Mouse (Mus musculus): ENCODE data around the gene Ttc22.

The Ttc22 gene

DNA sequence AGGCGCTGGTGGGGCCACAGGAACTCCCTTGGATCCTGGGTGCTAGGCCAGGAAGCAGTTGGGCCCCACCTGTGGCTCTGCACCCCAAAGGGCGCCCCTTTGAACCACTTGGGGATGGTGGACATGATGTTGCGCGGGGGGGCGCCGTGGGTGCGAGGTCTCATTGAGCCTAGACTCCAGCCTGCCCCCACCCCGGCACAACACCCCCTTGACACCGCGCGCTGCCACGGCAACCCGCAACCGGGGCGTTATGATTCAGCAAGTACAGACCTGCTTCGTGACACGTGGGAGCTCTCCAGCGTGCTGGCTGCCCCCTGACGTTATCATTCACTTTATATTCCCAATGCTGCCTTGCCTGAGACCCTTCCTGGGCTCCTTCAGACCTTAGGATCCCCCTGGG, 5.2 kb upstream of the Ttc22 start, which contains the start of gene Lexm:
Gene Lexm (minus strand): TSS at position 186 of the 400 bp plus-strand sequence.
- no peak for DNase-seq (ENCODE audit: low spot score)

DNA sequence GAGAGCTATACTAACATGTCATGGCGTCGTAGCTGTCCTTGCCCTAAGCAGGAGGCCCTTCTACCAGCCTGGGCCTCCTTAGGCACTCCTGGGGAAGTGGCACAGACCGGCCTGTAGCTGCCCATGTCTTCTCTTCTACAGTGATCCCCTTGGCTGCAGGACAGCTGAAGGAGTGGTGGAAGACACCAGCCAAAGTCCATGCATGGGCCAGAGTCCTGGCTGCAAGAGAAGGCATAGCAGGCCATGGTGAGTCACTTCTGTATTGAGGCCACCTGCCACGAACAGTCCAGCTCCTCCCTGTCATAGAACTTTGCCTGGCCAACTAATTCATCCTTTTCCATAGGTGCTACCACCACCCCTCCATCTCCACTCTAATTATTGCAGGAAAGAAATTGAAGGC, 3.3 kb upstream of the Ttc22 start:
- no peak for DNase-seq (ENCODE audit: low spot score)

DNA sequence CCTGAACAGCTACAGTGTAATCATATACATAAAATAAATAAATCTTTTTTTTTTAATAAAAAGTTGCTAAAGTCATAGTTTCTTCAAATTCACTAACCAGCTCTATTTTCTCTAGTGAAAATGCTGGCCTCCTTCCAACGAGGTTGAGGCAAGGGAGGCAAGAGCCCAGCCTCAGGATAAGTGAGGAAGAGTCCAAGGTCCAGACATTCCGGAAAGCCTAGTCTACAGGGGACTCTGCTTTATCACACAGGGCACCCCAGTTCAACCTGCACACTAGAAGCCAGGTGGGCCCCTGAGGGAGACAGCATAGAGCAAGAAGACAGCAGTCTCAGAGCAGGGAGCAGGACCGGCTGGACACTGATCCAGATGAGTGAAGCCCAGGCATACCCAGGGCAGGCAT, 804 bp upstream of the Ttc22 start:
- DNase-seq (ENCODE audit: low spot score): no peak

DNA sequence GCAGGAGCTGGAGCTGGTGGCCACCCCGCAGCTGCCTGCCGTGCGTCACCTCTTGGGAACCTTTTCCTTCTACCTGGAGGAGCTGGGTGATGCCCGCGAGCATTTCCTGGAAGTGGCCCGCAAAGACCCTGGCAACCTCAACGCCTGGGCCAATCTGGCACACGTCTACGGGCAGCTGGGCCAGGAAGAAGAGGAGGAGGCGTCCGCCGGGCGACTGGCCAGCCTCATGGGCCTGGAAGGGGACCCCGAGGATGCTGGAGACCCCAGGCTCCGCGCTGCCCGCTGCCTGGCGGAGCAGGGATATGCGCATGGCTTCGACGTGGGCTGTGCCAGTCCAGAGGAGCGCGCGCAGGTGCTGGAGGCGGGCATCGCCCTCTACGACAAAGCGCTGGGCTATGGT, 480 bp downstream of the Ttc22 start:
- no peak for DNase-seq (ENCODE audit: low spot score)

DNA sequence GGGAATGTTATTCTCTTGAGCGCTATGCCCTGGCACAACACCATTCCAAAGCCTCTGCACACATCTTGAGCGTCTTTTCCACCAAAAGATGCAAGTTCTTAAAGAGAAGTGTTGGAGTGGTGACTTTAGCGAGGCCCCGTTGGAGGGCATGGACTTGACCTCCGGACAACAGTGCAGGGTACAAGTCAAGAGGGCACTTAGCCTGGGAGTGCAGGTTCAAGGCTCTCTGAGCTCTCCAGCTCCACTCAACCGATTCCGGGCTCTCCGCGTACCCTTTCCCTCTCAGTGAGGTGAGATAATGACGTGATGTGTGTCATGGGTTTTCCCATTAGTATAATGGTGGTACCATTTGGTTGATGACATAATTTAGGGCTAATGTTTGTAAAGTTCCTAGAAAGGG, 2.0 kb downstream of the Ttc22 start:
- no peak for DNase-seq (ENCODE audit: low spot score)

DNA sequence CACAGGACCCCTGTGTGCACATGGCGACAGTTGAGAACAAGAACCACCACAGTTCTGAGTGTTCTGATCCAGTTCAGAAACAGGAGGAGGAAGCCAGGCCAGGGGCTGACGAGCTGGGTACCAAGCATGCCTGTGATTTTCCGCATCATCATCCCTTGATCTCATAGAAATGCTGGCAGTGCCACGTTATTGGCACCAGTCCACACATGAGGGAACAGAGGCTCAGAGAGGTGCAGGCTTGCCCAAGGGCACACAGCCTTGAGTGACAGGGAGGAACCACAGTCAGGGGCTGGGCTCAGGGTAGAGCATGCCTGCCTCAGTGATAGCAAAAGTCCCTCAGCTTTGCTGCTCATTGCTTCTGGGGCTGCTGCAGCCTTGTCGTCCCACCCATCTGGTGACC, 5.6 kb downstream of the Ttc22 start:
- DNase-seq (ENCODE audit: low spot score): no peak

DNA sequence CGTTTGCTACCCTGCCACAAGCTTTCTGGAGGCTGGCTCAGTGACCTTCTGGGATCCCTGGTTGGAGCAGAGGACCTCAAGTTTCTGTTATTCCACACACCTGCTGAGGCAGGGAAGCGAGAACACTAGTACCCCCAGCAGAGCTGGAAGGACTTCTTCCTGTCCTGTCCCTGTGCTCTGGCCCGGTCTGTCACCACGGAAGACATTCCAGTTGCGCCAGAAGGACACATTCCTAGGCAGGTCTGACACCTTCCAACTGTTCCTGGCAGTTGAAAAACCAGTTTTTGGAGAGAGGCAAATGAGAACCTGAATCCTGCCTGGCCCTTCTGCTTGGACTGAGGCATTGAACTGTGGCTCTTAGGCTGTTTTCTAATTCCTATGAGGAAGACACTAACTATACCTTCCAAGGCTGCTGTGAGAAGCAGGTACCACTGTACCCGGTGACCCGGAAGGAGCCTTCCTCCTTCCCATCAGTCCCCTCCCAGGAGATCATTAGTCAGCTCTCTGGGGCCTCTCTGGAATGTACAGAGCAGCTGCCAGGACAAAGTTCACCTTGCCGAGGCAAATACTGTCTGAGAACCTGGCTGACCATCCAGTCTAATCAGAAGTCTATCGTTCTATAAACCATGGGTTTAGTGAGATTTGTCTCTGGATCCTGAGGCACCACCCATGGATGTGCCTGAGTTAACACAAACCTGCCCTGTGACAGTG, 6.6 kb downstream of the Ttc22 start:
- no peak for DNase-seq (ENCODE audit: low spot score)

DNA sequence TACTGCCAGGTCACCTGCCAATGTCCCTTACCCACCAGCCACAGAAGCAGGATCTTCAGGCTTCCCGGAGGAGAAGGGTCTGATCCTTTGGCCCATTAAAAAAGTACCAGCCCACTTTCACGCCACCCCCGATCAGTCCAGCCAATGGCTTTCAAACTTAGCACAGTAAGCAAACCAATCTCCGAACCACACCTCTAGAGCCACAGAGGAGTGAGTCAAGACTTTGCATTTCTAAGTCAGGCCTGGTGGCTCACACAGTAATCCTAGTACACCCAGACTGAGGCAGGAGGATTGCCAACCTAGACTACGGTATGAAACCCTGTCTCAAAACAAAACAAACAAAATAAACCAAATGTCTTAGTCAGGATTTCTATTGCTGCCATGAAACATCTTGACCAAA, 7.1 kb downstream of the Ttc22 start:
- DNase-seq (ENCODE audit: low spot score): no peak

DNA sequence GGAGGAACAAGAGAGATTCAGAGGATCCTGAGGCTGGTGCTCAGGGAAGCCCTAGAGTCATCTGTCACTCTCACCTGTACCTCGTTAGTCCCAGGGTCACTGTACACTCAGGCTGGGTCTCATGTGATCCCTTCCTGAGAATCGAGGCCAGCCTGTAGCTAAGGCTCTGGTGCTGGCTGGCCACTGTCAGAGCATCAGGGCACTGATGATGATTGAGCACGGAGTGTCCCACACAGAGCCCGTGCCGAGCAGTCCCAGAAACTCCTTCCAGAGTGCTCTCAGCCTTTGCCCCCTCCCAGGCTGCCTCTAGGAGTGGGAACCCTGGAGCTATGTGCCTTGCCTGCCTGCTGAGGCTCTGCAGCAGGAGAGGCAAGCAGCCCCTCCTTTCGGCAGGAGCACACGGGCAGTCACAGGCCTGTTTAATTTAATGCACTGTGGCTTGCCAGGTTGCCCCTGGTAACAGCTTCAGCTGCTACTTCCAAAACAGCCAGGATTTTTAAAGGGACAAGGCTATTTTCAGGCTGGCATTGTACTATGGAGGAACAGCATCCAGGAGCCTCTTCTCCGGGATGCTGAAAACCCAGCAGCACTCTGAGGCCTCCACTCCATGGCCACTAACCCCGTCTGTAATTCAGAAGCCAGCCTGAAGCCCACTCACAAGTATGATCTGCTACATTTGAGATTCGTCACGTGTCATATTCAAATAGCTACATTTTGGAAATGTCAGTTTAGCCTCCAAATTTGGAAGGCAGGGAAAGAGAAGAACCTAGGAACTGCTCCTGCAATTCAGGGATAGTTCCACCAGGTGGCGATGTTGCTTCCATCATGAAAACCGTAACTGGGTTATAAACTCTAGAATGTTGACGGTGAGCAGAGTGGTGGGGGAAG, 8.3 kb downstream of the Ttc22 start:
- DNase-seq (ENCODE audit: low spot score): peak; percentile 84

DNA sequence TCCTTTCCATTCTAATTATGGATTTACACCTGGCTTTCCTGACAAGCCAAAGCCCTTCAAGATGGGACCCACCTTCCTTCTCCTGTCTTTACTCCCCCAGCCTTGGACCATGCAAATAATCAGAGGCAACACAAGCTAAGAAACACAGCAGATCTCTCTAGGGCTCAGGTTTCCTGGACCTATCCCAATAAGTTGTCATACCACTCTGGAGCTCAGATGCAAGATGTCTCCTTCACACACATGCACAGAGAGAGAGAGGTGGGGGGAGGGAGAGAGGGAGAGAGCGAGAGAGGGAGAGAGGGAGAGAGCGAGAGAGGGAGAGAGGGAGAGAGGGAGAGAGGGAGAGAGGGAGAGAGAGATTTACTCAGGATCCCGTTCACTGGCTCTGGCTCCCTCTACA, 10.1 kb downstream of the Ttc22 start:
- DNase-seq (ENCODE audit: low spot score): no peak

DNA sequence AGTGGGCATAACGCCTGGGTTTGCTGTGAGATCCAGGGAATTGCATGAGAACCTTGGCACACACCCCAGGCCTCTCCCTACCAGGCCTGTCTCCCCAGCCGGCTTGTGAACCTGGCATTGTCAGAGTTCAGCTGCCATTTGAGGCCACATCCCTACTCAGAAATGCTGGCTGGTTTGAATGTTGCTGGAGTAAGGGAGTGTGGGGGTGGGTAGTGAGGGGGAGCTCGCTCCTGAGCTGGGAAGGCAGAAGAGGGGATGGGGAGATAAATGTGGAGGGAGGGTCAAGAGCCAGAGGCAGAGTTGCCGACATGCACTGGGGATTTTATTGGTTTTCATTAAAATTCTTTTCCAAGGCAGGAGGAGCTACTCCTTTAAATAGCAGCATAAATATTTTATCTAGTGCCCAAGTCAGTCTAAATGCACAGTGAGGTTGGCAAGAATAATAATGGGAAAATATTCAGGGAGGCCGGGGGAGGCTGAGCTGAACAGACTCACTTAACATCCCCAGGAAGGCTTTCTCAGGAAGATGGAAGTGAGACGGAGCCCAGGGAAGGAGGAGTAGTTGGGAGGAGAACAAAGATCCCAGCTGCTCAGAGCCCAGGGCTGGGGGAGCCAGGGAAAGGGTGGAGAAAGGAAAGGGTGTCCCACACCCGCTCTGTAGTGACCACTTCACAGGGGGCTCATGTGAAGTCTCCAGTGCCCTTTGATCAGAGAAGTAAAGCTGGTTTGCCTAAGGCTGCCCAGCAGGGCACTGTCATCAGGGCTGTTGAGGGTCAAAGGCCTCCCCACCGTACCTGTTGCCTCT, 11.3 kb downstream of the Ttc22 start:
- DNase-seq (ENCODE audit: low spot score): peak; percentile 38

DNA sequence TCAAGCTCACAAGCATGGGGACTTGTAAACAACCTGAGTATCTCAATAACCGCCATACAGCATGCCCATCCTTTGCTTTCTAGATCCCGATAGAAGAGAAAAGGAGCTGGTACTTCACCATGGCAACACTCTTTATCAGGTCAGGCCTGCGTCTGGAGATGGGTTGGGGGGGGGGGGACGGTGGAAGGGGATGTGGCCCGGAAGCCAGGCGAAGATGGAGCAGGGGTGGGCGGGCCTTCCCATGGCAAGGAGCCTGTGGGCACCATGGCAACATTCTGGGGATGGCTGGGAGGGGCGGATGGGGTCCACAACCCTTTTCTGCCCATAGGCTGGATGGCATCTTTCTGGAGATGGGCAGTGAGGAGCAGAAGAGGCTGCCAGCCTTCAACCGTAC, 11.9 kb downstream of the Ttc22 start:
- DNase-seq (ENCODE audit: low spot score): no peak

DNA sequence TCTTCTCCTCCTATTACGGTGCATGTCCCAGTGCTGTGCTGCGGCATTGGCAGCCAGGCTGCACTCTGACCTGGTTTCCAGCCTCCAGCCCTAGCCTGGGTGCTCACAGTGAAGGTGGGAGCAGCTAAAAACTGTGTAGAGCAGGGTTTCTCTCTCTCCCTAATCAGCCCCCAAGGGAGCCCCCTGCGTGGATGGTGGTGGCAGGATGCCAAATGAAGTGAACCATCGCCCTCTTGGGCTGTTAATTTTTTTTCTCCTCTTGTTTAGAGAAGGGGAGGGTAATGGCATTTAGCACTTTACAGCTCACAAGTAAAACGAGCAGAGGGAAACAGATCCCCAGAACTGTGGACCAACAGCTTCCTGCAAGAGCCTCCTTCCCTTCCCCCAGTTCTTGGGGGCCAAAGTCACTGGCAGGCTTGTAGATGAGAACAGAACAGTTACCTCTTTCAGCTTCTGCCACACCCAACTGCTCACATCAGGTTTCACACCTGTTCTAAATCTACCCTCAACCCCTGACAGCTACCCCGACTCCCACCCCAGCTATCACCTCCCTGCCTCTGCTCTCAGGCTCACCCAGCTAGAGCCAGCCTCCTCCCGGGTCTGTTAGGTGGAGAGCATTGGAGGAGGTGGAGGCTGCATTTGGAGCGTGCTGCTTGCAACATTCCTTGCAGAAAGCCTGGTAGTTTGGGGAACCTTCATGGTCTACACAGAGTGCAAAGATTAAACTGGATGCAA, 21.4 kb downstream of the Ttc22 start:
- DNase-seq (ENCODE audit: low spot score): no peak

DNA sequence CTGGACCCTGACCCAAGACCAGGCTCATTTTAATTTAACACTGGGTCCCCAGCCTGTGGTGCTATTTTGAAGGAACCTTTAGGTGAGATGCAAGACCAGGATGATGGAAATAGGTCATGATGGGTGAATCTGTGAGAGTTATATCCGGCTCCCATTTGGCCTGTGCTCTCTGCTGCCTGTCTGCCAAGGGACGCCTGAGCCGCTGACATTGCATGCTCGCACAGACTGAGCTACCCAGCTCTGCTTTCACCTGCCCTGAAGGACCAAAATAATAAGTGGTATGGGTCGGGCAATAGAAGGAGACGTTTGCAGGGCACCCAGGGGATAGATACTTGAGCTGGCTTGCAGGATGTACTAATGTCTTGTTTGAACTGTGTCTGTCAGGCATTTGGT, 22.0 kb downstream of the Ttc22 start:
- DNase-seq (ENCODE audit: low spot score): no peak

DNA sequence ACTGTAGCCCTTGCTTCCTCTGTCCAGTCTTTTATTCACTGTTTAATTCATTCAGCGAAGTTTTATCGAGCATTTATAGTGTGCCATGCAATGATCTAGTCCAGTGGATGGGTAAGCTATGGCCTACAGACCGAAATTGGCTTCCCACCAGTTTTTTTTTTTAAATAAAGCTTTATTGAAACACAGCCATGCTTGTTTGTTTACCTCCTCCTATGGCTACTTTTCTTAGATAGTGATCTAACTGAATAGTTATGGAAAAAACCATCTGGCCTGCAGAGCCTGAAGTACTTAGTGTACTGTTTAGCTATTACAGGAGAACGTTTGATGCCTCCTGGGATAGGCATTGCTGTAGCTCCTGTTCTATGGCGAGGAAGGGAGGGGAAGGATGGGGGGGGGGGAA, 23.6 kb downstream of the Ttc22 start:
- DNase-seq (ENCODE audit: low spot score): no peak

DNA sequence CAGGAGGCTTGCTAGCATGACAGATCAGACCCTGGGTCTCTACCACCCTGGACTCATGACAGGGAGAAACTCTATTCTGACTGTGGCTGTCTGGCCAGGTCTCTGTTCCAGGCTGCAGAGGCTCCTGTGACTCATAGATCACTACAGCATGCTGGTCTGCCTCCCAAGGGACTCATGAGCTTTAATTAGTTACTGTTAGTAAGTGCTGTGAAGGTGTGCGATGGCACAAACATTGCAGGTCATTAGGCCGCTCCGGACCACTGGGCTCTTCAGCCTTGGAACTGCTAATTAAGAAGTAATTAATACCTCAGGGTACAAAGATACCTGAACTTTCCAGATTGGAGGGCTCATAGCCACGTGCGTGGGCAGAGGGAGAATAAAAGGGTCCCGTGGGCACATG, 24.9 kb downstream of the Ttc22 start:
- no peak for DNase-seq (ENCODE audit: low spot score)

DNA sequence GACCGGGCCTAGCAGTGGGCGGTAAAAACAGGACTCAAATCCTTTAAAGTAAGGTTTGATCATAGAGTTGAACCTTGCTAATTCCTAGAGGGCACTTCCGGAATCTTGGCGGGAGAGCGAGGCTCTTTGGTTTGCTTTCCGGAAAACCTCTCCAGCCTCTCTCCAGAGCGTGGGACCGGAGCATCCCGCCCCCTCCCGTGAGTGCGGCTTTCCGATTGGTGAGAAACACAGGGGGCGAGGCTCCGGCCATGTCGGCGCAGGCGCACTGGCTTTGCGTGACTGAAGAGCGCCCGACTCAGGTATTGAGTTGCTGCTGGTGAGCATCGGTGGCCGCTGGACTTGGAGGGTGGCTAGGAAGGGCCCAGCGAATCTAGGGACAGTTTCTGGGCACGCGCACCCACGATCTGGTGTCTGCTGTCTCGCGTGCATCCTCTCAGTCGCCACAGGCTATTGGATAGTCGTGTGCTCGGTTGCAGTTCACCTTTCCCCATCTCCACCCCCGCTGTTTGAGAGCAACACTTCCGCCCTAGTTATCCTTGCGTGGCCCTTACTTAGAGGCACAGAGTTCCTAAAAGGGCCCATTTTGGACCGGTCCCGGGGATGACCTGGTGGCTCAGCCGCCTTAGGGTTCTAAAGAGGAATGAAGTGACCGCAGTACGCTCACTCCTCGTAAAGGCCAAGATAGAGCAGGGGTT, 28.7 kb downstream of the Ttc22 start, which contains the start of gene Pars2:
Gene Pars2 (plus strand): TSS at position 237 of the 695 bp plus-strand sequence.
- peak; percentile 94 for DNase-seq (ENCODE audit: low spot score)

DNA sequence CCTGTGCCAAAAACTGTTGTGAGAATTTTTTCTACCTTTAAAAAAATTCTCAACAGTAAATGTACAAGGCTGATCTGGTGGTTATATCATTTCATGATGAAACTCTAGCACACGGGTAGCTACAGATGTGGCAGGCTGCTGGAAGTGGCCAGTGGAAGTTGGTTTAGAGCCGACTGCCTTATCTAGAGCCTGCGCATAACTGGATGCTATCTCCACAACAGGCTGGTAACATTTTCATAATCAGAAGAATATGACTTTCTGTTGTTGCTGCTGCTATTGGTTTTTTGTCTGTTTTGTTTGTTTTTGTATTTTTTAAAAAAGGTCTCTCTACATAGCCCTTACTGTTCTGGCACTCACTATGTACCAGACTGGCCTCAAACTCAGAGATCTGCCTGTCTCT, 30.3 kb downstream of the Ttc22 start:
- DNase-seq (ENCODE audit: low spot score): no peak

DNA sequence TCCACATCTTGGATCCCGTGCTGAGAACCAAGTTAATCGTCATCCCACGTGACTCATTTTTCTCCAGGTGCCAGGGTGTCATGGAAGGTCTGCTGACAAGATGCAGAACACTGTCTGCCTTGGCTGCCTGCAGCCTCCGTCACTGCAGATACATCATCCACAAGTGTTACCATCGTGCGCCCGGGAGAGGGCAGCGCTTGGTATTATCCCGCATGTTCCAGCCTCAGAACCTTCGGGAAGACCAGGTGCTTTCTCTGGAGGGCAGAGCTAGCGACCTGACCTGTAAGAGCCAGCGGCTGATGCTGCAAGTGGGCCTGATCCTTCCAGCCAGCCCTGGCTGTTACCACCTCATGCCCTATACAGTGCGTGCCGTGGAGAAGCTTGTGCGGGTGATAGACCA, 30.8 kb downstream of the Ttc22 start:
- no peak for DNase-seq (ENCODE audit: low spot score)

DNA sequence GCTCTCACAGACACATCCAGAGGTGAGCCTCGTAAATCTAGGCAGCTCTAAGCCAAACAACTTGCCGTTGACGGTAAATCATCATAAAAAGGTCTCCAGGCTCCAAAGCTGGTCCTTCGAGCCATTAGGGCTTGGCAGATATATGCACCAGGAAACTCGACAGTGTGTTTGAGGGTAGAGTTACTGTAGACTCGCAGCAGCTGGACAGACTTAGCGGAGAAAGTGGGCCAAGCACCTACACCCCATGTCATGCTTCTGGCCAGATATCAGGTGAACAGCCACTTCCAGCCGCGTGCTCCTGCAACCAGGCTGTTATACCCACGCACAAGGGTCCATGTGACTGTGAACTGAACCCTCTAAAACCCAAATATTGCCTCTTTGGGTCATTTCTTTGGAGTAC, 33.4 kb downstream of the Ttc22 start:
- DNase-seq (ENCODE audit: low spot score): no peak

DNA sequence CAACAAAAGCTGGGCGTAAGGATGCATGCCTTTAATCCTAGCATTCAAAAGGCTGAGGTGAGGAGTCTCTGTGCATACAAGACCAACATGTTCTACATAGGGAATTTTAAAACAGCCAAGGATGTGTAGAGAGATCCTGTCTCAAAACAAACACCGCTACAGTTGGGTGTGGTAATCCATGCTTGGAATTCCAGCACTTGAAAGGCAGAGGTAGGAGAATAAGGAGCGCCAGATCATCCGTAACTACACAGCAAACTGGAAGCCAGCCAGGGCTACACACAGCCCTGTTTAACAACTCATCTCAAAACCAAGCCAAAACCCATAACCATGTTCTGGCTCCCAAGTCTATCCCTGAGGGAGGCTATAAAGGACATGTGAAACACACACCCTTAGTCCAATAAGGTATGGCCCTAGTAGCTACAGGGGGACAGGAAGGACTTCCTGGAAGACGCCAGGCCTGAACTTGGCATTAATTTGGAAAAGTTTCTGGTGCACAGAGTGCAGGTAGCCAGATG, 41.8 kb downstream of the Ttc22 start:
- DNase-seq (ENCODE audit: low spot score): no peak
